Mouse (Mus musculus): ENCODE results near the gene Plekhg2. TPM values are rescaled to one million over a fixed set of nuclear protein-coding genes. Genes with fewer than 3 reads are reported as not detected.
A peak's percentile ranks its signal among the peaks of the same experiment; 100 is the strongest.

Plekhg2 gene
- polyA plus RNA-seq, 1 experiment from 2014 or later, result 70.8 TPM

DNA sequence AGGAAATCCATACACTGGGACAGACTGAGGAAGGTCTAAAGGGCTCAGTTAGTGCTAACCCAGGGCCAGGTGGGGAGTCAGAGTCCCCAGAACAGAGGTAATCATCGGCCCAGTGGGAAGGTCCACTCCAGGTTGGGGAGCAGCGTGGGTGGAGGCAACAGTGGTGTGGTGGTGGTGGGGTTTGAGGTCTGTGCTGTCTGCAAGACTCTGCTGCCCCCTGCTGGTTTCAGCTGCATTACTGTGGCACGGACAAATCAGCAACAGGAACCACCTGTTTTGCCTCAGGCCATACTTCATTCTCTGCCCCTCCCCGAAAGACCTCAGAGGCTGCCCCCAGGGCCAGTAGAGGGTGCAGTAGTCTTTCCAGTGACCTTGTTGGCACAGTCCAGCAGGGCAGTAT lies 14.1 kb upstream of the Plekhg2 start:
- Histone ChIP-seq H3K4me1 (ENCODE audit: control insufficient read depth, insufficient read depth, low read length) (peaks cover 20% of the 10 kb centered on the region), H3K9ac (ENCODE audit: low read depth, low read length) (no peak overlapping the region), H3K36me3 (ENCODE audit: control insufficient read depth, insufficient read depth, low read length) (peaks cover 38% of the 10 kb centered on the region), H3K4me2 (replicated peaks; ENCODE audit: low read depth, low read length) (no peak overlapping the region), H3K27ac (ENCODE audit: low read depth, low read length) (no peak overlapping the region), H3K9me3 (ENCODE audit: control insufficient read depth, low read length) (no peaks in the 10 kb centered on the region), H3K27me3 (ENCODE audit: control insufficient read depth, insufficient read depth, low read length) (no peaks in the 10 kb centered on the region), H3K4me3 (ENCODE audit: low read length) (no peak overlapping the region)
- peak; percentile 54 for ATAC-seq (ENCODE audit: low FRiP score, low TSS enrichment)
- 12% methylated on average over 4 of the region's 4 CpGs for WGBS

DNA sequence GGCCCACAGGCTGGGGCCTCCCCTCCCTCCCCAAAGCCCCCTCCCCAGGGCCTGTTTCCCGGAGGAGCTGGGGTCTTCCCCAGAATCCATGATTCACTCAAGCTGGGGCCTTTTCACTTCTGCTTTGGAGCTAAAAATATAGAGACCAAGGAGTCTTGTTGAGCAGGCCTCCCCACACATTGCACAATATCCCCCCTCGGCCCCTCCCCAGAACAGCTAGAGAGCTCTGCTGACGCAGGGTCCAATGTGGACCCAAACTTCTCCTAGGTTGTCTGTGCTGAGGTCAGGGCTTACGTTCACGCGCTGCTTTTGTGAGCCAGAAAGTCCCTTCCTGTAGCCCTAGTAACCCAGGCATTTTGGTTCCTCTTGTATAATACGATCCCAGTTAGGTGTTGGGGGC lies 13.6 kb upstream of the Plekhg2 start:
- Histone ChIP-seq H3K4me2 (replicated peaks; ENCODE audit: low read depth, low read length) (no peak overlapping the region), H3K27me3 (ENCODE audit: control insufficient read depth, insufficient read depth, low read length) (no peaks in the 10 kb centered on the region), H3K36me3 (ENCODE audit: control insufficient read depth, insufficient read depth, low read length) (peaks cover 38% of the 10 kb centered on the region), H3K9ac (ENCODE audit: low read depth, low read length) (no peak overlapping the region), H3K9me3 (ENCODE audit: control insufficient read depth, low read length) (no peaks in the 10 kb centered on the region), H3K27ac (ENCODE audit: low read depth, low read length) (no peak overlapping the region), H3K4me1 (ENCODE audit: control insufficient read depth, insufficient read depth, low read length) (peaks cover 23% of the 10 kb centered on the region), H3K4me3 (ENCODE audit: low read length) (no peak overlapping the region)
- 90% methylated on average over 7 of the region's 7 CpGs for WGBS
- ATAC-seq (ENCODE audit: low FRiP score, low TSS enrichment), result no peak

DNA sequence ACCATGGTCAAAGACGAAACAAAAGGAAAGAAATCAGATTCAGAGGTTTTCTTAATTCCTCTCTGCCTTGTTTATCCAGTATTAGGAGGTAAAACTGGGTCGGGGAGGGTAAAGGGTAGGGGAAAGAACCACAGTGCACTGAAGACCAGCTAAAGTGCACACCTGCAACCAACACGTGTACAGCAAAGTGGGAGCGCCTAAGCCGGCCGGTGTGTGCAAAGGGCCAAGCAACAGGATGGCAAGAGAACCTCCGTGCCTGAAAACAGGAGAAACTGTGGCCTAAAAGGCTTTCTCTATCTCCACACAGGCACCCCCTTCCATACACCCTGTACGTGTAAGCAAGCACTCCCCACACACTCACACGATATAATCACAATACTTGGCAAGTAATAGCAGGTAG lies 12.8 kb upstream of the Plekhg2 start:
- 92% methylated on average over 9 of the region's 9 CpGs for WGBS
- Histone ChIP-seq H3K4me1 (ENCODE audit: control insufficient read depth, insufficient read depth, low read length) (peaks cover 30% of the 10 kb centered on the region), H3K4me2 (replicated peaks; ENCODE audit: low read depth, low read length) (no peak overlapping the region), H3K9me3 (ENCODE audit: control insufficient read depth, low read length) (no peaks in the 10 kb centered on the region), H3K27me3 (ENCODE audit: control insufficient read depth, insufficient read depth, low read length) (no peaks in the 10 kb centered on the region), H3K36me3 (ENCODE audit: control insufficient read depth, insufficient read depth, low read length) (peaks cover 31% of the 10 kb centered on the region), H3K9ac (ENCODE audit: low read depth, low read length) (no peak overlapping the region), H3K27ac (ENCODE audit: low read depth, low read length) (no peak overlapping the region), H3K4me3 (ENCODE audit: low read length) (no peak overlapping the region)
- ATAC-seq (ENCODE audit: low FRiP score, low TSS enrichment), result no peak

DNA sequence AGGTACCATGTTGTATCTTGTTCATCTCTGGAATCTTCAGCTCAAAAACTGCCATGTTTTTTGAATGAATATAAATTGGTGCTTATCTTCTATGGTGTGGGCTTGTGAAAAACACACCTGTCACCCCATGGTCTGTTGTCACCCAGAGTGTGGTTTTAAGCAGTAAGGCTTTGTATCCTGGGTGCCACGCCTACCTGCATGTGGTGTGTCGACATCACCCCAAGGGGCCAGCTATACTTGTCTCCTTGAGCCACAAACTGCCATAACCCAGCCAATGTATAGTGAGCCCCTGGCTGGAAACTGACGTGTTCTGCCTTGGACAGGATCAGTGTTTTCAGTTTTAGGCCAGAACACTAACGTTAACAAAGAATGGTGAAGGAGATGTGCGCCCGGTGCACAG lies 11.8 kb upstream of the Plekhg2 start:
- H3K4me1 ChIP-seq (ENCODE audit: control insufficient read depth, insufficient read depth, low read length), result peaks cover 34% of the 10 kb centered on the region
- no peak overlapping the region for H3K4me3 ChIP-seq (ENCODE audit: low read length)
- no peaks in the 10 kb centered on the region for H3K9me3 ChIP-seq (ENCODE audit: control insufficient read depth, low read length)
- no peaks in the 10 kb centered on the region for H3K27me3 ChIP-seq (ENCODE audit: control insufficient read depth, insufficient read depth, low read length)
- no peak overlapping the region for H3K4me2 ChIP-seq (replicated peaks; ENCODE audit: low read depth, low read length)
- peaks cover 24% of the 10 kb centered on the region for H3K36me3 ChIP-seq (ENCODE audit: control insufficient read depth, insufficient read depth, low read length)
- WGBS, result 83% methylated on average over 6 of the region's 6 CpGs
- no peak overlapping the region for H3K9ac ChIP-seq (ENCODE audit: low read depth, low read length)
- no peak for ATAC-seq (ENCODE audit: low FRiP score, low TSS enrichment)
- H3K27ac ChIP-seq (ENCODE audit: low read depth, low read length), result no peak overlapping the region

DNA sequence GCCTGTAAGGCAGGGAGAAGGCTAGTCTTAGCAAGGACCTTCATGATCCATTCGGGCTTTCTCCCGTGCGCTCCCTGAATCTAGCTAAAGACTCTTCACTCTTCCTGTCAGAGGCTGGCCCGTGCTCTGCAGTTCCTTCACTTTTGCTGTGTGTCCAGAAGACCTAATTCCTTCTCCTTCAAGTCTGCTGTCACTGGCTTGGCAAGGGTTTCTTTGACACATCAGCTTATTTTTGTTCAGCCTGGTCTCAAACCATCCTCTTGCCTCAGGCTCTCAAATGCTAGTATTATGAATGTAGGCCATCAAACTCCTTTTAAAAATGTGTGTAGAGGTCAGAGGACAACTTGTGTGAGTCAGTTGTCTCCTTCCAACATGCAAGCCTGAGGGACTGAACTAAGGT lies 11.2 kb upstream of the Plekhg2 start:
- no peak overlapping the region for H3K4me2 ChIP-seq (replicated peaks; ENCODE audit: low read depth, low read length)
- H3K36me3 ChIP-seq (ENCODE audit: control insufficient read depth, insufficient read depth, low read length), result peaks cover 20% of the 10 kb centered on the region
- H3K27me3 ChIP-seq (ENCODE audit: control insufficient read depth, insufficient read depth, low read length), result no peaks in the 10 kb centered on the region
- ATAC-seq (ENCODE audit: low FRiP score, low TSS enrichment), result no peak
- peak overlapping the region; percentile 99; the same call in 1 of the 2 replicates for H3K27ac ChIP-seq (ENCODE audit: low read depth, low read length)
- peaks cover 34% of the 10 kb centered on the region for H3K4me1 ChIP-seq (ENCODE audit: control insufficient read depth, insufficient read depth, low read length)
- H3K9me3 ChIP-seq (ENCODE audit: control insufficient read depth, low read length), result no peaks in the 10 kb centered on the region
- H3K4me3 ChIP-seq (ENCODE audit: low read length), result no peak overlapping the region
- peak overlapping the region; percentile 13; the same call in 1 of the 2 replicates for H3K9ac ChIP-seq (ENCODE audit: low read depth, low read length)
- 82% methylated on average over 4 of the region's 4 CpGs for WGBS

DNA sequence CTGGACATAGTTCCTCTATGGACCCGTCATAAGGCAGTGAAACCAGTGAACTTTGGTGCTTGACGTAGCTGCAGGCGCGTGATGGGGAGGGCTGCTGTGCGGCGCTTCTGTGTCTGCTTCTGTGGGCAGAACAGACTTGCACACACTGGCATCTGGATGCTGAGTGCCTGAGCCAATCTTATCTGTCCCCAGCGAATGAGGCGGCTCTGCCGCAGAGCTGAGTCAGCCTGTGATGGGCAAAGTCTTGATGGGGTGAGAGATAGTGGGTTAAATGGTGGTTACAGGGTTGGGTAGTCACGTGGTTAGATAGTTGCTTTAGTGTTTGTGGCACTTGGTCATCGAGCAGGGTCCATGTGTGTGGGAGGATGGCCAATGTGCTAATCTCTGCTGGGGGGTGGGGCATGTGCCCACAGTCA lies 10.6 kb upstream of the Plekhg2 start:
- no peak for ATAC-seq (ENCODE audit: low FRiP score, low TSS enrichment)
- WGBS, result 56% methylated on average over 11 of the region's 11 CpGs
- peaks cover 14% of the 10 kb centered on the region for H3K36me3 ChIP-seq (ENCODE audit: control insufficient read depth, insufficient read depth, low read length)
- peaks cover 37% of the 10 kb centered on the region for H3K4me1 ChIP-seq (ENCODE audit: control insufficient read depth, insufficient read depth, low read length)
- H3K4me2 ChIP-seq (replicated peaks; ENCODE audit: low read depth, low read length), result peak overlapping the region; percentile 48; the same call in 1 of the 2 replicates
- H3K9me3 ChIP-seq (ENCODE audit: control insufficient read depth, low read length), result no peaks in the 10 kb centered on the region
- no peaks in the 10 kb centered on the region for H3K27me3 ChIP-seq (ENCODE audit: control insufficient read depth, insufficient read depth, low read length)
- peak overlapping the region; percentile 13; the same call in 1 of the 2 replicates for H3K9ac ChIP-seq (ENCODE audit: low read depth, low read length)
- H3K4me3 ChIP-seq (ENCODE audit: low read length), result no peak overlapping the region
- H3K27ac ChIP-seq (ENCODE audit: low read depth, low read length), result peak overlapping the region; percentile 99

DNA sequence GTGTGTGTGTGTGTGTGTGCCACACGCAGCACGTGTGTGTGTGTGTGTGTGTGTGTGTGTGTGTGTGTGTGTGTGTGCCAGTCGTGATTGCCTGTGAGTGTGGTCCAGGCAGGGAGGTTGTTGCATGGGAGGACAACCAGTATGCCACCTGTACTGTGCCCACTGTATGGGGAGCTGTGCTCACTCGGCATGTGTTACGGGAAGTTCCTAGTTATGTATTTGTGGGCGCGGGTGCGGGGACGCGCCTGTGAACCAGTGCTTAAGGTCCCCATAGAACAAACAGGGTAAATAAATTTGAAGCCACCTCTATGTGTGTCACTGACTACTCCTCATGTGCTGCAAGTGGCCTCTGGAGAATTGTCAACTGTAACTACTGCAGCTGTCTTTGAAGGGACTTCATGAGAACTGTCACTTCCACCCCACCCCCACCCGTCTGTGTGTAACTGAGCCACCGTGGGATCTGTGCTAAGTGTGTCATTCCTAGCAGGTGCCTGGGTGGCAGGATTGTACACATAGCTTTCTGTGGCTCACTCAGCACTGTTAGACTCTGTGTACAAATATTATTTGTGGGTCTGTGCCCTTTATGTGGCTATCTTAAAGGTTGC lies 10.1 kb upstream of the Plekhg2 start:
- peaks cover 42% of the 10 kb centered on the region for H3K4me1 ChIP-seq (ENCODE audit: control insufficient read depth, insufficient read depth, low read length)
- no peak for ATAC-seq (ENCODE audit: low FRiP score, low TSS enrichment)
- no peaks in the 10 kb centered on the region for H3K9me3 ChIP-seq (ENCODE audit: control insufficient read depth, low read length)
- peak overlapping the region; percentile 99 for H3K27ac ChIP-seq (ENCODE audit: low read depth, low read length)
- peak overlapping the region; percentile 51; the same call in 1 of the 2 replicates for H3K9ac ChIP-seq (ENCODE audit: low read depth, low read length)
- H3K27me3 ChIP-seq (ENCODE audit: control insufficient read depth, insufficient read depth, low read length), result no peaks in the 10 kb centered on the region
- peak overlapping the region; percentile 31; the same call in 1 of the 2 replicates for H3K4me3 ChIP-seq (ENCODE audit: low read length)
- H3K36me3 ChIP-seq (ENCODE audit: control insufficient read depth, insufficient read depth, low read length), result peaks cover 14% of the 10 kb centered on the region; the same call in 1 of the 2 replicates
- WGBS, result 42% methylated on average over 11 of the region's 12 CpGs
- H3K4me2 ChIP-seq (replicated peaks; ENCODE audit: low read depth, low read length), result peak overlapping the region; percentile 48

DNA sequence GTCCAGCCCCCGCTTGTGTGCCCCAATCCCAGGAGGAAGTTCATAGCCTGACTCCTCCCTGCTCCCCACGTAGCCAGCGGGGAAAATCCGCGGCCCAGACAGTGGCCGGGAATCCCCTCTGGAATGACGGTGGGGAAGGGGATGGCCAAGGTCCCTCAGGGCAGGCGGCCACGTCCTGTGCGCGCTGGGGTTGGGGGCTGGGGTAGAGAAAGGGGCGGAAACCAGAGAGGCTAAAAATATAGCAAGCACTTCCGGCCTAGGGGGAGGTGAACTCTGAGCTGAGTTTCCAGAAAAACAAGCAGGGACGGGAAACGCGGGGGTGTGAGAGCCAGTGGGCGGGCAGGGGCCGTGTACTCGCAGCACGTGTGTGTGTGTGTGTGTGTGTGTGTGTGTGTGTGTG lies 9.5 kb upstream of the Plekhg2 start:
- 3% methylated on average over 19 of the region's 20 CpGs for WGBS
- Histone ChIP-seq H3K4me1 (ENCODE audit: control insufficient read depth, insufficient read depth, low read length) (peaks cover 48% of the 10 kb centered on the region), H3K36me3 (ENCODE audit: control insufficient read depth, insufficient read depth, low read length) (peaks cover 15% of the 10 kb centered on the region; the same call in 1 of the 2 replicates), H3K4me2 (replicated peaks; ENCODE audit: low read depth, low read length) (peak overlapping the region; percentile 48), H3K4me3 (ENCODE audit: low read length) (peak overlapping the region; percentile 31), H3K27ac (ENCODE audit: low read depth, low read length) (peak overlapping the region; percentile 99), H3K9ac (ENCODE audit: low read depth, low read length) (peak overlapping the region; percentile 51; the same call in 1 of the 2 replicates), H3K9me3 (ENCODE audit: control insufficient read depth, low read length) (no peaks in the 10 kb centered on the region), H3K27me3 (ENCODE audit: control insufficient read depth, insufficient read depth, low read length) (no peaks in the 10 kb centered on the region)
- ATAC-seq (ENCODE audit: low FRiP score, low TSS enrichment), result peak; percentile 50

DNA sequence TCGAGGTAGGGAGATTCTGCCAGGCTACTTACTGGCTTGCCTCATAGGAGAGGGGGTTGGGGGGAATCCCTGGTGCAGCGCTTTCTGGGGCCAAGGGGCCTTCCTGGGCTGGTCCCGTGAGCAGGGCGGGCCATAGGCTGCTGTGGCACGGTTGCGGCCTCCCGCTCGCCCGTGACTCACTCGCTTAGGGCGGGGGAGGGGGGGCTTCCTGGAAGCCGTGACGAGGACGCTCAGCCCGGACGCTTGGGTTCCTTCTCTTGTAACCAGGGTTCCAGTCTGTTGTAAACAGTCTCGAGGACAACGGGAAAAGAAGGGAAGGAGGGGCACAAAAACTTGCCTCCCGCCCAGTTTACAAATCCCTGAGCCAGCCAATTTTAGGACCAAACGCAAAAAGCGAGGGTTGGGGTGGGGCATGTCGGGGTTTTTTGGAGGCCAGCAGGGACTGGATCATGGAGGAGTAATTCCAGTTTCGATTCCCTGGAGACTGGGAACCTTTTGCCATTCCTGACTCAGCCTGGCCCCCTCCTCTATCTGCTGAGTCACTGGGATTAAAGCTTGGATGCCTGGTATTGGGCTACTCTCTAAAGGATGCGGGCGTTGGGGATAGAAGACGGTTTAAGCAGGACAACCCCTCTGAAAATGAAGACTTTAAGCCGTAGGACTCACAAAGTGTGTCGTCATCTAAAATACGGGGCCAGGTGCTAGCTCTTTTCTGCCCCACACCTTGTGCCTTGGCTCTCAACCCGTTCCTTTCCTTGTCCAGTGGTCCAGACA lies 8.8 kb upstream of the Plekhg2 start:
- WGBS, result 7% methylated on average over 30 of the region's 30 CpGs
- H3K4me3 ChIP-seq (ENCODE audit: low read length), result peak overlapping the region; percentile 31
- H3K4me2 ChIP-seq (replicated peaks; ENCODE audit: low read depth, low read length), result peak overlapping the region; percentile 48
- ATAC-seq (ENCODE audit: low FRiP score, low TSS enrichment), result peak; percentile 14; the same call in 1 of the 2 replicates
- H3K27ac ChIP-seq (ENCODE audit: low read depth, low read length), result peak overlapping the region; percentile 99
- H3K9ac ChIP-seq (ENCODE audit: low read depth, low read length), result peak overlapping the region; percentile 51; the same call in 1 of the 2 replicates
- no peaks in the 10 kb centered on the region for H3K27me3 ChIP-seq (ENCODE audit: control insufficient read depth, insufficient read depth, low read length)
- H3K4me1 ChIP-seq (ENCODE audit: control insufficient read depth, insufficient read depth, low read length), result peaks cover 49% of the 10 kb centered on the region
- peaks cover 13% of the 10 kb centered on the region; the same call in 1 of the 2 replicates for H3K36me3 ChIP-seq (ENCODE audit: control insufficient read depth, insufficient read depth, low read length)
- H3K9me3 ChIP-seq (ENCODE audit: control insufficient read depth, low read length), result no peaks in the 10 kb centered on the region
